Mouse (Mus musculus): ENCODE results near the gene Cacng7. TPM values are rescaled to one million over a fixed set of nuclear protein-coding genes. Genes with fewer than 3 reads are reported as not detected.

Cacng7 gene
- total RNA-seq, 1 experiment, result 14.4 TPM

- in situ Hi-C loops (cut with MboI; ENCODE audit: low sequenced_read_pairs in 2 of 2, unreplicated experiment in 2 of 2), result no loop called here
- Histone ChIP-seq H3K4me1 (ENCODE audit: control insufficient read depth in 2 of 2, insufficient read depth in 2 of 2, low read length in 2 of 2, poor library complexity in 1 of 2) (peaks cover 13 to 31% of the 10 kb centered on the region in 2 experiments), H3K9ac (ENCODE audit: insufficient read depth, low read depth, low read length, poor library complexity, severe bottlenecking) (no peak overlapping the region; the same call in 1 of the 2 replicates), H3K36me3 (ENCODE audit: control insufficient read depth, insufficient read depth, low read length, poor library complexity, severe bottlenecking) (no peaks in the 10 kb centered on the region; the same call in 1 of the 2 replicates), H3K4me3 (ENCODE audit: insufficient read depth in 1 of 2, low read depth in 1 of 2, low read length in 2 of 2, poor library complexity in 1 of 2, severe bottlenecking in 1 of 2) (no peak overlapping the region), H3K9me3 (ENCODE audit: control insufficient read depth, insufficient read depth, low read depth, low read length) (no peaks in the 10 kb centered on the region), H3K27ac (ENCODE audit: insufficient read depth, low read depth, low read length, poor library complexity, severe bottlenecking) (peak overlapping the region; percentile 98; the same call in 1 of the 2 replicates)
- TF ChIP-seq HCFC1 (IDR thresholded peaks at IDR 0.05; ENCODE audit: borderline replicate concordance, insufficient read depth, low read length) (no peak), CHD2 (IDR thresholded peaks at IDR 0.05; ENCODE audit: low read depth, low read length) (no peak), ZNF384 (IDR thresholded peaks at IDR 0.05; ENCODE audit: low read depth, low read length) (no peak), MAFK (IDR thresholded peaks at IDR 0.05; ENCODE audit: insufficient read depth, low read depth, low read length) (no peak), ZC3H11A (IDR thresholded peaks at IDR 0.05; ENCODE audit: borderline replicate concordance, low read depth, low read length) (no peak)
- no peak for DNase-seq (ENCODE audit: low read depth, low spot score)
These were observed 36.4 kb downstream of the Cacng7 start for GRCm38 (mm10) chr7:3369189-3369588.

GRCm38 (mm10) chr7:3370407-3370806 is 37.7 kb downstream of the Cacng7 start:
- Histone ChIP-seq H3K9me3 (ENCODE audit: control insufficient read depth, insufficient read depth, low read depth, low read length) (no peaks in the 10 kb centered on the region), H3K4me3 (ENCODE audit: insufficient read depth in 1 of 2, low read depth in 1 of 2, low read length in 2 of 2, poor library complexity in 1 of 2, severe bottlenecking in 1 of 2) (peak overlapping the region in 1 of 2 experiments; percentile 14; a peak in 2 of 4 replicates), H3K4me1 (ENCODE audit: control insufficient read depth in 2 of 2, insufficient read depth in 2 of 2, low read length in 2 of 2, poor library complexity in 1 of 2) (peaks cover 7 to 23% of the 10 kb centered on the region in 2 experiments), H3K36me3 (ENCODE audit: control insufficient read depth, insufficient read depth, low read length, poor library complexity, severe bottlenecking) (no peaks in the 10 kb centered on the region), H3K9ac (ENCODE audit: insufficient read depth, low read depth, low read length, poor library complexity, severe bottlenecking) (no peak overlapping the region; the same call in 1 of the 2 replicates), H3K27ac (ENCODE audit: insufficient read depth, low read depth, low read length, poor library complexity, severe bottlenecking) (peak overlapping the region; percentile 61; the same call in 1 of the 2 replicates)
- no peak for DNase-seq (ENCODE audit: low read depth, low spot score)
- in situ Hi-C loops (cut with MboI; ENCODE audit: low sequenced_read_pairs in 2 of 2, unreplicated experiment in 2 of 2), result no loop called here
- TF ChIP-seq MAFK (IDR thresholded peaks at IDR 0.05; ENCODE audit: insufficient read depth, low read depth, low read length) (0 out of 2 replicates have a peak, but pooled peaks have one; percentile 13), ZNF384 (IDR thresholded peaks at IDR 0.05; ENCODE audit: low read depth, low read length) (no peak)

GRCm38 (mm10) chr7:3372376-3372775 is 39.6 kb downstream of the Cacng7 start:
- no peaks in the 10 kb centered on the region for H3K36me3 ChIP-seq (ENCODE audit: control insufficient read depth, insufficient read depth, low read length, poor library complexity, severe bottlenecking)
- TF ChIP-seq ZNF384 (IDR thresholded peaks at IDR 0.05; ENCODE audit: low read depth, low read length), result peak; percentile 31; the same call in 1 of the 2 replicates
- TF ChIP-seq ZC3H11A (IDR thresholded peaks at IDR 0.05; ENCODE audit: borderline replicate concordance, low read depth, low read length), result no peak
- peak overlapping the region; percentile 4; the same call in 1 of the 2 replicates for H3K27ac ChIP-seq (ENCODE audit: insufficient read depth, low read depth, low read length, poor library complexity, severe bottlenecking)
- DNase-seq (ENCODE audit: low read depth, low spot score), result no peak
- no peak overlapping the region for H3K9ac ChIP-seq (ENCODE audit: insufficient read depth, low read depth, low read length, poor library complexity, severe bottlenecking)
- H3K4me3 ChIP-seq (ENCODE audit: insufficient read depth in 1 of 2, low read depth in 1 of 2, low read length in 2 of 2, poor library complexity in 1 of 2, severe bottlenecking in 1 of 2), result no peak overlapping the region
- in situ Hi-C loops (cut with MboI; ENCODE audit: low sequenced_read_pairs in 2 of 2, unreplicated experiment in 2 of 2), result no loop called here
- H3K9me3 ChIP-seq (ENCODE audit: control insufficient read depth, insufficient read depth, low read depth, low read length), result no peaks in the 10 kb centered on the region
- H3K4me1 ChIP-seq (ENCODE audit: control insufficient read depth in 2 of 2, insufficient read depth in 2 of 2, low read length in 2 of 2, poor library complexity in 1 of 2), result peaks cover 7 to 17% of the 10 kb centered on the region in 2 experiments; a peak in 3 of 4 replicates

GRCm38 (mm10) chr7:3373754-3374153 is 41.0 kb downstream of the Cacng7 start:
- Histone ChIP-seq H3K36me3 (ENCODE audit: control insufficient read depth, insufficient read depth, low read length, poor library complexity, severe bottlenecking) (no peaks in the 10 kb centered on the region), H3K4me1 (ENCODE audit: control insufficient read depth in 2 of 2, insufficient read depth in 2 of 2, low read length in 2 of 2, poor library complexity in 1 of 2) (peaks cover 7 to 13% of the 10 kb centered on the region in 2 experiments; a peak in 3 of 4 replicates), H3K27ac (ENCODE audit: insufficient read depth, low read depth, low read length, poor library complexity, severe bottlenecking) (no peak overlapping the region), H3K9ac (ENCODE audit: insufficient read depth, low read depth, low read length, poor library complexity, severe bottlenecking) (no peak overlapping the region), H3K9me3 (ENCODE audit: control insufficient read depth, insufficient read depth, low read depth, low read length) (no peaks in the 10 kb centered on the region), H3K4me3 (ENCODE audit: insufficient read depth in 1 of 2, low read depth in 1 of 2, low read length in 2 of 2, poor library complexity in 1 of 2, severe bottlenecking in 1 of 2) (no peak overlapping the region)
- TF ChIP-seq HCFC1 (IDR thresholded peaks at IDR 0.05; ENCODE audit: borderline replicate concordance, insufficient read depth, low read length) (no peak), ZNF384 (IDR thresholded peaks at IDR 0.05; ENCODE audit: low read depth, low read length) (no peak), MAFK (IDR thresholded peaks at IDR 0.05; ENCODE audit: insufficient read depth, low read depth, low read length) (no peak), ZC3H11A (IDR thresholded peaks at IDR 0.05; ENCODE audit: borderline replicate concordance, low read depth, low read length) (no peak), CHD2 (IDR thresholded peaks at IDR 0.05; ENCODE audit: low read depth, low read length) (no peak)
- in situ Hi-C loops (cut with MboI; ENCODE audit: low sequenced_read_pairs in 2 of 2, unreplicated experiment in 2 of 2), result no loop called here
- DNase-seq (ENCODE audit: low read depth, low spot score), result no peak

GRCm38 (mm10) chr7:3376831-3377230 is 44.1 kb downstream of the Cacng7 start:
- H3K4me1 ChIP-seq (ENCODE audit: control insufficient read depth in 2 of 2, insufficient read depth in 2 of 2, low read length in 2 of 2, poor library complexity in 1 of 2), result peaks cover 0 to 5% of the 10 kb centered on the region in 2 experiments; a peak in 1 of 4 replicates
- no peak for DNase-seq (ENCODE audit: low read depth, low spot score)
- no peak overlapping the region for H3K27ac ChIP-seq (ENCODE audit: insufficient read depth, low read depth, low read length, poor library complexity, severe bottlenecking)
- in situ Hi-C loops (cut with MboI; ENCODE audit: low sequenced_read_pairs in 2 of 2, unreplicated experiment in 2 of 2), result no loop called here
- TF ChIP-seq HCFC1 (IDR thresholded peaks at IDR 0.05; ENCODE audit: borderline replicate concordance, insufficient read depth, low read length) (no peak), ZC3H11A (IDR thresholded peaks at IDR 0.05; ENCODE audit: borderline replicate concordance, low read depth, low read length) (peak; percentile 86; the same call in 1 of the 2 replicates)
- no peak overlapping the region for H3K4me3 ChIP-seq (ENCODE audit: insufficient read depth in 1 of 2, low read depth in 1 of 2, low read length in 2 of 2, poor library complexity in 1 of 2, severe bottlenecking in 1 of 2)
- H3K36me3 ChIP-seq (ENCODE audit: control insufficient read depth, insufficient read depth, low read length, poor library complexity, severe bottlenecking), result no peaks in the 10 kb centered on the region
- no peak overlapping the region for H3K9ac ChIP-seq (ENCODE audit: insufficient read depth, low read depth, low read length, poor library complexity, severe bottlenecking)
- no peaks in the 10 kb centered on the region for H3K9me3 ChIP-seq (ENCODE audit: control insufficient read depth, insufficient read depth, low read depth, low read length)
